Mouse (Mus musculus): ENCODE data around the gene Mapkap1. TPM values are rescaled to one million over a fixed set of nuclear protein-coding genes. Genes with fewer than 3 reads are reported as not detected.

Gene Mapkap1
- polyA plus RNA-seq, 1 experiment from 2014 or later = 74.6 TPM

DNA sequence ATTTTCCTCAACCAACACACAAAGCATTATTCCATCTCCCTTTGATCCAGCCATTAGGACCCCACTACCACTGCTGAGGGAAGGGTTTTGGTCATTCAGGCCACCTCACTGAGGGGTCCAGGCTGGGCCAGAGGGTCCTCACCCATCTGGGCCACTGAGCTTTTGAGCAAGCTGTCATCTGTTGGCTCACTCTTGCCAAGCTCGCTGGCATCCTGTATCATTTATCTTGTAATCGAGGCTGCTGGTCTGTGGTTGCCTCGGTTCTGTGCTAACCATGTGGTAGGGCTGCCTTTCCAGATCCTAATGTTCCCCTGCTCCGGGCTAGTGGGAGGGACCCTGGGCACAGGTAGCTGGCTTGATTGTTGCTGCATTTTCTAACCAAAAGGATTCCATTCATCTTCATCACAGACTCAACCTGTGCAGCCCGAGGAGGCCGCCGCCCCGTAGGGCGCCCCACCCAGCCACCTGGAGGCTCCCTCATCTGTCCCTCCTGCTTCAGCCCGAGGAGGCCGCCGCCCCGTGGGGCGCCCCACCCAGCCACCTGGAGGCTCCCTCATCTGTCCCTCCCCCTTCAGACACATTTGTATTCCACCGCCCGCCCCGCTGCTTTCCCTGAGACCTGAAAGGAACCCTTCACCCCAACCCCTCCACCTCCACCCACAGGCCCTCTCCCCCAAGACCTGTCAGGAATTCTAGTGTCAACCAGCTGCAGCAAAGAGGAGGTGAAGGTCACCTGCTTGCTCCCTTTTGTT lies 262.0 kb downstream of the Mapkap1 start:
- Histone ChIP-seq H3K27ac (ENCODE audit: low read length) (no peak overlapping the region), H3K9ac (ENCODE audit: low read length) (no peak overlapping the region), H3K27me3 (ENCODE audit: control insufficient read depth, insufficient read depth, low read depth, low read length) (no peaks in the 10 kb centered on the region), H3K4me3 (ENCODE audit: low read length) (no peak overlapping the region), H3K4me2 (ENCODE audit: low read depth, low read length) (no peak overlapping the region), H3K4me1 (replicated peaks; ENCODE audit: control insufficient read depth, insufficient read depth, low read length) (peaks cover 5% of the 10 kb centered on the region), H3K9me3 (ENCODE audit: control insufficient read depth, low read length) (no peaks in the 10 kb centered on the region), H3K36me3 (ENCODE audit: control insufficient read depth, insufficient read depth, low read length) (no peaks in the 10 kb centered on the region)
- WGBS = 25% methylated on average over 15 of the region's 17 CpGs
- no peak for ATAC-seq (ENCODE audit: low read depth)

- H3K9ac ChIP-seq (ENCODE audit: low read length) = no peak overlapping the region
- 0 out of 2 replicates have a peak, but pooled peaks have one; percentile 12 for ATAC-seq (ENCODE audit: low read depth)
- no peak overlapping the region for H3K4me2 ChIP-seq (ENCODE audit: low read depth, low read length)
- H3K9me3 ChIP-seq (ENCODE audit: control insufficient read depth, low read length) = no peaks in the 10 kb centered on the region
- no peaks in the 10 kb centered on the region for H3K36me3 ChIP-seq (ENCODE audit: control insufficient read depth, insufficient read depth, low read length)
- H3K27ac ChIP-seq (ENCODE audit: low read length) = no peak overlapping the region
- no peaks in the 10 kb centered on the region for H3K27me3 ChIP-seq (ENCODE audit: control insufficient read depth, insufficient read depth, low read depth, low read length)
- no peak overlapping the region for H3K4me3 ChIP-seq (ENCODE audit: low read length)
- 35% methylated on average over 8 of the region's 8 CpGs for WGBS
- peaks cover 5% of the 10 kb centered on the region for H3K4me1 ChIP-seq (replicated peaks; ENCODE audit: control insufficient read depth, insufficient read depth, low read length)
Observed at GRCm38 (mm10) chr2:34669203-34669746, 262.7 kb downstream of the Mapkap1 start.

GRCm38 (mm10) chr2:34670470-34670869 lies 263.9 kb downstream of the Mapkap1 start:
- 0 out of 2 replicates have a peak, but pooled peaks have one; percentile 9 for ATAC-seq (ENCODE audit: low read depth)
- Histone ChIP-seq H3K4me3 (ENCODE audit: low read length) (no peak overlapping the region), H3K9ac (ENCODE audit: low read length) (no peak overlapping the region), H3K4me2 (ENCODE audit: low read depth, low read length) (no peak overlapping the region), H3K27ac (ENCODE audit: low read length) (no peak overlapping the region), H3K4me1 (replicated peaks; ENCODE audit: control insufficient read depth, insufficient read depth, low read length) (peaks cover 5% of the 10 kb centered on the region), H3K9me3 (ENCODE audit: control insufficient read depth, low read length) (no peaks in the 10 kb centered on the region), H3K36me3 (ENCODE audit: control insufficient read depth, insufficient read depth, low read length) (peaks cover under 1% of the 10 kb centered on the region; the same call in 1 of the 2 replicates), H3K27me3 (ENCODE audit: control insufficient read depth, insufficient read depth, low read depth, low read length) (no peaks in the 10 kb centered on the region)
- WGBS = 65% methylated on average over 6 of the region's 6 CpGs

GRCm38 (mm10) chr2:34671385-34672026 lies 264.9 kb downstream of the Mapkap1 start:
- Histone ChIP-seq H3K4me3 (ENCODE audit: low read length) (peak overlapping the region; percentile 49), H3K27ac (ENCODE audit: low read length) (peak overlapping the region; percentile 66), H3K4me2 (ENCODE audit: low read depth, low read length) (peak overlapping the region; percentile 91), H3K9me3 (ENCODE audit: control insufficient read depth, low read length) (no peaks in the 10 kb centered on the region), H3K36me3 (ENCODE audit: control insufficient read depth, insufficient read depth, low read length) (peaks cover 5% of the 10 kb centered on the region; the same call in 1 of the 2 replicates), H3K4me1 (replicated peaks; ENCODE audit: control insufficient read depth, insufficient read depth, low read length) (peaks cover 5% of the 10 kb centered on the region), H3K27me3 (ENCODE audit: control insufficient read depth, insufficient read depth, low read depth, low read length) (no peaks in the 10 kb centered on the region), H3K9ac (ENCODE audit: low read length) (peak overlapping the region; percentile 75)
- 16% methylated on average over 31 of the region's 31 CpGs for WGBS
- peak; percentile 63 for ATAC-seq (ENCODE audit: low read depth)

DNA sequence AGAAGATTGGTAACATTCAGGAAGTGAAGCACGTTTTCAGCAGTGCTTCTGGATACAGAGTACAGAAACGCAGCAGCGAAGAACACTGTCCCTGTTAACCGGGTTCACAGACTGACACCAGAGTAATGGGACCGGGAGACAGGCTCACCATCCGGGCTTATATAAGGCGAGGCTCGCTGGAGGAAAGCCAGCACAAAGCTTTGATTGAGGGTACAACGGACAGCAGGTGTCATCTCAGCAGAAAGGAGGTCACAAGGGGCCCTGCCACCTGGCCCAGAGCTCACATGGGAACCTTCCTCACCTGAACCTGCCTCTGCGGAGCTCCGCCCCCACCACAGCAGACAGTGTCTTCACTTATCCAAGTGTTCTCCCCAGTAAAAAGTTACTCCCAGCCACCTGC lies 267.3 kb downstream of the Mapkap1 start:
- Histone ChIP-seq H3K4me3 (ENCODE audit: low read length) (no peak overlapping the region), H3K36me3 (ENCODE audit: control insufficient read depth, insufficient read depth, low read length) (peaks cover 17% of the 10 kb centered on the region)

More for the DNA sequence above, 267.3 kb downstream of the Mapkap1 start:
- no peaks in the 10 kb centered on the region for H3K27me3 ChIP-seq (ENCODE audit: control insufficient read depth, insufficient read depth, low read depth, low read length)
- no peak overlapping the region for H3K27ac ChIP-seq (ENCODE audit: low read length)
- peaks cover 5% of the 10 kb centered on the region for H3K4me1 ChIP-seq (replicated peaks; ENCODE audit: control insufficient read depth, insufficient read depth, low read length)
- no peak overlapping the region for H3K9ac ChIP-seq (ENCODE audit: low read length)
- WGBS = 79% methylated on average over 11 of the region's 11 CpGs
- H3K9me3 ChIP-seq (ENCODE audit: control insufficient read depth, low read length) = no peaks in the 10 kb centered on the region
- ATAC-seq (ENCODE audit: low read depth) = 0 out of 2 replicates have a peak, but pooled peaks have one; percentile 8
- no peak overlapping the region for H3K4me2 ChIP-seq (ENCODE audit: low read depth, low read length)

Other genes with a start within 250 kb of the Mapkap1 start
- 24.2 and 25.1 TPM in 2 replicates for gene Pbx3, start 33.6 kb upstream of the Mapkap1 start, polyA plus RNA-seq (2015; fragmentation: Nextera tagmentation; extraction: Ambion mirVana)

Data from lung, embryonic 16.5 days (tissue).